Comparison of ENCODE assay signal across 13 mouse cellular contexts in the genomic region with DNA sequence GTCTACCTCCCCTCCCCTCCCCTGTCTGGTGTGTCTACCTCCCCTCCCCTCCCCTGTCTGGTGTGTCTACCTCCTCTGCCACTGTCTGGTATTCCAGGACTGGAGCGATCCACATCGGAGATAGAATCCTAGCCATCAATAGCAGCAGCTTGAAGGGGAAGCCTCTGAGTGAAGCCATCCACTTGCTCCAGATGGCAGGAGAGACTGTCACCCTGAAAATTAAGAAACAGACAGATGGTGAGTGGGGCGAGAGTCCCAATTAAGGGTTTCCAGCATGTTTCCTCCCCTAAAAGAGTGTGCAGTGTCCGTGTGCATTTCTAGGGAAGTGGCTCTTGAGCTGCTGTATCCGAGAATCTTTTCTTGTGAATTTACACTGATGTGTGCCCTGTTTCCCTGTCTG.
DNase-seq lines count a peak whose midpoint lies in the region; ATAC-seq and TF ChIP-seq lines count a peak whose summit lies in the region.
"Had no signal": no experiment of that assay in that cellular context is flagged by ENCODE, and none has a peak within 500 bp of the region (broad histone marks: within the 10 kb centered on the region; RNA-seq: fewer than 3 reads in every experiment).

No protein-coding gene starts in this region.

- DNase-seq in midbrain, postnatal 0 days (ENCODE audit: low spot score) = peak; percentile 47
- peak; percentile 73 for DNase-seq in layer of hippocampus, adult 11-12 months (ENCODE audit: low spot score)
- peak; percentile 40 to 54 for DNase-seq in left cerebral cortex, adult 2 months (ENCODE audit: extremely low spot score in 1 of 2, low spot score in 2 of 2)
- DNase-seq in lung, postnatal 4 days = no peak
- DNase-seq in kidney, postnatal 14 days = no peak
- DNase-seq: heart, adult 2 months; heart, postnatal 36 days; thymus, postnatal 25 days had no signal

- no peak overlapping the region for H3K4me2 ChIP-seq in midbrain, postnatal 0 days (ENCODE audit: low read depth, low read length, poor library complexity, severe bottlenecking)
- no peak overlapping the region for H3K4me2 ChIP-seq in midbrain, embryonic 15.5 days

- H3K27ac ChIP-seq in midbrain, postnatal 0 days (ENCODE audit: low read depth, low read length) = no peak overlapping the region
- no peak overlapping the region for H3K27ac ChIP-seq in midbrain, embryonic 15.5 days
- no peak overlapping the region for H3K27ac ChIP-seq in left cerebral cortex, adult 2 months
- H3K27ac ChIP-seq: heart, adult 2 months had no signal

- no peak for ATAC-seq in midbrain, postnatal 0 days (ENCODE audit: low FRiP score)
- no peak for ATAC-seq in midbrain, embryonic 15.5 days (replicated peaks)
- ATAC-seq in granulocyte monocyte progenitor cell, adult 5-6 weeks (replicated peaks; ENCODE audit: poor library complexity, severe bottlenecking) = no peak
- no peak for ATAC-seq in megakaryocyte-erythroid progenitor cell, adult 5-6 weeks (replicated peaks; ENCODE audit: low FRiP score, low TSS enrichment, poor library complexity, severe bottlenecking)
- ATAC-seq: intestine, embryonic 16.5 days had no signal

- H3K27me3 ChIP-seq in midbrain, postnatal 0 days (ENCODE audit: insufficient read depth, low read length) = no peaks in the 10 kb centered on the region
- no peaks in the 10 kb centered on the region for H3K27me3 ChIP-seq in midbrain, embryonic 15.5 days (replicated peaks)

- no peak for TF ChIP-seq CTCF in midbrain, postnatal 0 days (IDR thresholded peaks at IDR 0.05)
- no peak for TF ChIP-seq CTCF in left cerebral cortex, adult 2 months (IDR thresholded peaks at IDR 0.05)

- H3K36me3 ChIP-seq in midbrain, postnatal 0 days (ENCODE audit: insufficient read depth, low read length) = peaks cover 6% of the 10 kb centered on the region; the same call in 1 of the 2 replicates
- no peaks in the 10 kb centered on the region for H3K36me3 ChIP-seq in midbrain, embryonic 15.5 days (replicated peaks)

- intact Hi-C loops in left cerebral cortex, adult 2 months (cut with DNase I) = loop anchor here (1.0 to 10.0 kb wide), 2 partner anchors 26 to 223 kb away; no protein-coding TSS in a partner anchor

- 90% methylated on average over 5 of the region's 5 CpGs for WGBS in midbrain, postnatal 0 days
- WGBS in midbrain, embryonic 15.5 days = 87% methylated on average over 5 of the region's 5 CpGs

- H3K4me3 ChIP-seq in midbrain, postnatal 0 days (ENCODE audit: low read depth, low read length) = no peak overlapping the region
- no peak overlapping the region for H3K4me3 ChIP-seq in midbrain, embryonic 15.5 days
- H3K4me3 ChIP-seq in left cerebral cortex, adult 2 months = no peak overlapping the region
- H3K4me3 ChIP-seq: erythroblast, embryonic 14.5 days; heart, adult 2 months had no signal

- no peak overlapping the region for H3K9ac ChIP-seq in midbrain, postnatal 0 days (replicated peaks; ENCODE audit: low read length, poor library complexity, severe bottlenecking)
- H3K9ac ChIP-seq in midbrain, embryonic 15.5 days = no peak overlapping the region

- H3K9me3 ChIP-seq in midbrain, postnatal 0 days (ENCODE audit: low read length) = no peaks in the 10 kb centered on the region
- H3K9me3 ChIP-seq in midbrain, embryonic 15.5 days = no peaks in the 10 kb centered on the region

- H3K4me1 ChIP-seq in midbrain, postnatal 0 days (ENCODE audit: insufficient read depth, low read length) = peaks cover 7% of the 10 kb centered on the region; the same call in 1 of the 2 replicates
- peaks cover 14% of the 10 kb centered on the region for H3K4me1 ChIP-seq in midbrain, embryonic 15.5 days

Comparison
In these comparisons a context has a peak if more than half of its experiments do, and no peak if none do; other contexts are left out.
1. DNase-seq: peak in midbrain, postnatal 0 days (single experiment), layer of hippocampus, adult 11-12 months (single experiment) and left cerebral cortex, adult 2 months (2 of 2); none in lung, postnatal 4 days (0 of 2) and kidney, postnatal 14 days (single experiment).